Mouse (Mus musculus) neutrophil, adult 5-6 weeks (primary cell): ENCODE measurements at regions not wholly inside any gene's neighbourhood (a gene's known extent, or its start where the extent isn't known, plus 50 kb on each side); places are given as distances from the start of the nearest gene placed in this dataset.

Source experiments
- ATAC-seq: fragments of 151-379, 151-347 bp; 2 replicates; pipeline ENCODE4 v1.8.0; 2017; ENCODE audit warnings: mild to moderate bottlenecking, moderate TSS enrichment; ENCODE audit not compliant: insufficient number of reproducible peaks, poor library complexity, low FRiP score, severe bottlenecking; ENCODE audit errors: extremely low read depth

- ATAC-seq: no peak
These were observed 196.1 kb downstream of the Tmem38b start for GRCm38 (mm10) chr4:54021861-54022385.

- no peak for ATAC-seq
These were observed 201.1 kb downstream of the Tmem38b start for GRCm38 (mm10) chr4:54026919-54027318.

- no peak for ATAC-seq
These were observed 201.9 kb downstream of the Tmem38b start for GRCm38 (mm10) chr4:54027565-54028237.

- ATAC-seq: no peak
These were observed 219.6 kb downstream of the Tmem38b start for GRCm38 (mm10) chr4:54045258-54046029.

GRCm38 (mm10) chr4:54064331-54064730, 238.5 kb downstream of the Tmem38b start:
- no peak for ATAC-seq

- ATAC-seq: no peak
These were observed 246.1 kb downstream of the Tmem38b start for GRCm38 (mm10) chr4:54071951-54072350.

GRCm38 (mm10) chr4:54072482-54072881, 246.6 kb downstream of the Tmem38b start:
- ATAC-seq: no peak

- no peak for ATAC-seq
These were observed 247.1 kb downstream of the Tmem38b start for GRCm38 (mm10) chr4:54072932-54073331.

GRCm38 (mm10) chr4:54073483-54073882, 247.6 kb downstream of the Tmem38b start:
- no peak for ATAC-seq

GRCm38 (mm10) chr4:54074226-54074625, 248.4 kb downstream of the Tmem38b start:
- no peak for ATAC-seq

- ATAC-seq: no peak
These were observed 254.7 kb downstream of the Tmem38b start for GRCm38 (mm10) chr4:54080526-54080925.

GRCm38 (mm10) chr4:54081411-54081810, 255.6 kb downstream of the Tmem38b start:
- no peak for ATAC-seq

- ATAC-seq: no peak
These were observed 258.9 kb downstream of the Tmem38b start for GRCm38 (mm10) chr4:54084747-54085146.

GRCm38 (mm10) chr4:54094285-54094997, 268.6 kb downstream of the Tmem38b start:
- 0 out of 2 replicates have a peak, but pooled peaks have one; percentile 36 for ATAC-seq

- ATAC-seq: no peak
These were observed 269.5 kb downstream of the Tmem38b start for GRCm38 (mm10) chr4:54095200-54095930.

- no peak for ATAC-seq
These were observed 271.7 kb downstream of the Tmem38b start for GRCm38 (mm10) chr4:54097543-54097942.

- ATAC-seq: no peak
These were observed 274.4 kb downstream of the Tmem38b start for GRCm38 (mm10) chr4:54100282-54100681.

- ATAC-seq: no peak
These were observed 281.1 kb downstream of the Tmem38b start for GRCm38 (mm10) chr4:54106976-54107375.

- no peak for ATAC-seq
These were observed 290.5 kb downstream of the Tmem38b start for GRCm38 (mm10) chr4:54116310-54116709.
